Mouse (Mus musculus) ovary, postnatal 36 days (tissue): ENCODE data around the gene Mup13.
"Not testable (repeated sequence)": the region's sequence is repeated elsewhere in the genome, so short reads cannot be mapped to it uniquely, and the experiment has no call there.

Experiments used
- DNase-seq: peaks from one replicate; pipeline ENCODE4 v3.0.0; 2022; ENCODE audit warnings: low spot score, mixed read lengths

The Mup13 gene

DNA sequence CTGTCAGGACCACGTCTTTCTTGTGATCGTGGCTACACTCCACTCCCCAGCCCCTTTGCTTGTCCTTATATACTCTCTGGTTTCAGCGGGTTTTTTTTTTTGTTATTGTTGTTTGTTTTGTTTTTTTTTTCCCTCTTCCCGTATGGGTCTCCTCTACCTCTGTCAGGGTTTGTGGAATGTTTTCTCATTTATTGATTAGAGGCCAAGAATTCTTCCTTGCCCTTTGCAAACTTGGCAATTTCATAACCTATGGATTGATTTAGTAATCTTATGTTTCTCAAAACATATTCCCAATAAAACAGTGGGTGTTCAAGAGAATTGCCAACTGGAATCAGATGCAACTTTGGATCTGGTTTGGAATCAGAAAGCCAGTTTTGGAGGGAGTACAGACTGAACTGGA, at the start of gene Mup13:
Mup13 (minus strand) TSS at position 101 of the 400 bp plus-strand sequence.
- not testable (repeated sequence) for DNase-seq
